Mouse (Mus musculus) MEL (cell line): Measurements from ENCODE around the gene Snorc. TPM values are rescaled to one million over a fixed set of nuclear protein-coding genes. Genes with fewer than 3 reads are reported as not detected.

Source experiments
- DNase-seq: peaks from one replicate; pipeline ENCODE4 v3.0.0; 2011; ENCODE audit warnings: low read depth, low spot score
- H3K27ac ChIP-seq: 2 replicates; pipeline ENCODE4 v1.5.1; 2012; ENCODE audit warnings: low read depth, mild to moderate bottlenecking, control low read depth, low read length, moderate library complexity; ENCODE audit not compliant: control insufficient read depth
- H3K27me3 ChIP-seq, 2 experiments: fragments of 150-350 bp in 1 of 2; sonication (generic) in 1 of 2; 2 replicates each; pipeline ENCODE4 v1.6.1; 2012; ENCODE audit warnings: low read length in 2 of 2, mild to moderate bottlenecking in 2 of 2, improper control_type of control experiment in 1 of 2, moderate library complexity in 1 of 2; ENCODE audit not compliant: insufficient read depth in 2 of 2, control insufficient read depth in 1 of 2
- H3K36me3 ChIP-seq, 2 experiments: 2 replicates each; pipeline ENCODE4 v1.6.1; 2012 to 2014; ENCODE audit warnings: low read length in 2 of 2, improper control_type of control experiment in 1 of 2, inconsistent platforms in 1 of 2, mild to moderate bottlenecking in 1 of 2; ENCODE audit not compliant: insufficient read depth in 2 of 2, control insufficient read depth in 1 of 2
- H3K4me1 ChIP-seq, 2 experiments: fragments of 150-350 bp in 1 of 2; sonication (generic) in 1 of 2; 2 replicates each; pipeline ENCODE4 v1.6.1; 2012; ENCODE audit warnings: low read length in 2 of 2, improper control_type of control experiment in 1 of 2, mild to moderate bottlenecking in 1 of 2; ENCODE audit not compliant: insufficient read depth in 2 of 2, control insufficient read depth in 1 of 2
- H3K4me3 ChIP-seq, 2 experiments: fragments of 150-350 bp in 1 of 2; sonication (generic) in 1 of 2; 2 replicates each; pipeline ENCODE4 v1.5.1; 2012; ENCODE audit warnings: low read depth in 2 of 2, low read length in 2 of 2, mild to moderate bottlenecking in 2 of 2, moderate library complexity in 2 of 2, control low read depth in 1 of 2, improper control_type of control experiment in 1 of 2; ENCODE audit not compliant: control insufficient read depth in 1 of 2, insufficient read depth in 1 of 2
- H3K79me2 ChIP-seq: 2 replicates; pipeline ENCODE4 v1.6.1; 2012; ENCODE audit warnings: mild to moderate bottlenecking, low read length, moderate library complexity; ENCODE audit not compliant: control insufficient read depth, poor library complexity, insufficient read depth
- H3K9ac ChIP-seq: 2 replicates; pipeline ENCODE4 v1.6.1; 2012; ENCODE audit warnings: low read depth, mild to moderate bottlenecking, control low read depth, low read length, moderate library complexity; ENCODE audit not compliant: control insufficient read depth, poor library complexity, severe bottlenecking
- H3K9me3 ChIP-seq: fragments of 150-350 bp; sonication (generic); replicated peaks from 2 replicates; pipeline ENCODE4 v1.6.1; 2012; ENCODE audit warnings: mild to moderate bottlenecking, low read length, improper control_type of control experiment, moderate library complexity; ENCODE audit not compliant: insufficient read depth
- CHD1 ChIP-seq: IDR thresholded peaks from 2 replicates; pipeline ENCODE4 v1.6.1; 2012; ENCODE audit warnings: low read depth, mild to moderate bottlenecking, inconsistent platforms, low read length, improper control_type of control experiment
- CHD2 ChIP-seq: IDR thresholded peaks from 2 replicates; pipeline ENCODE4 v1.6.1; 2011; ENCODE audit warnings: low read length, improper control_type of control experiment
- ELF1 ChIP-seq: IDR thresholded peaks from 2 replicates; pipeline ENCODE4 v1.6.1; 2014; ENCODE audit warnings: low read depth, mild to moderate bottlenecking, inconsistent platforms, low read length, improper control_type of control experiment, moderate library complexity
- EP300 ChIP-seq, 2 experiments: IDR thresholded peaks; 2 replicates each; pipeline ENCODE4 v1.6.1; 2011; ENCODE audit warnings: improper control_type of control experiment in 2 of 2, low read length in 2 of 2, low read depth in 1 of 2, mild to moderate bottlenecking in 1 of 2
- GATA1 ChIP-seq: IDR thresholded peaks from 2 replicates; pipeline ENCODE4 v1.6.1; 2011; ENCODE audit warnings: low read depth, low read length, improper control_type of control experiment
- MAX ChIP-seq: IDR thresholded peaks from 2 replicates; pipeline ENCODE4 v1.6.1; 2011; ENCODE audit warnings: low read length, improper control_type of control experiment
- NELFE ChIP-seq: IDR thresholded peaks from 2 replicates; pipeline ENCODE4 v1.6.1; 2011; ENCODE audit warnings: low read depth, low read length, improper control_type of control experiment
- NRF1 ChIP-seq: IDR thresholded peaks from 2 replicates; pipeline ENCODE4 v1.6.1; 2014; ENCODE audit warnings: low read depth, mild to moderate bottlenecking, inconsistent platforms, low read length, improper control_type of control experiment, moderate library complexity; ENCODE audit not compliant: poor library complexity, insufficient read depth, severe bottlenecking
- POLR2AphosphoS2 ChIP-seq: IDR thresholded peaks from 2 replicates; pipeline ENCODE4 v1.6.1; 2011; ENCODE audit warnings: low read length, improper control_type of control experiment
- RCOR1 ChIP-seq: IDR thresholded peaks from 2 replicates; pipeline ENCODE4 v1.6.1; 2012; ENCODE audit warnings: low read depth, mild to moderate bottlenecking, inconsistent platforms, low read length, improper control_type of control experiment
- SMC3 ChIP-seq: IDR thresholded peaks from 2 replicates; pipeline ENCODE4 v1.6.1; 2011; ENCODE audit warnings: low read depth, low read length, improper control_type of control experiment
- TBP ChIP-seq: IDR thresholded peaks from 2 replicates; pipeline ENCODE4 v1.8.0; 2011; ENCODE audit warnings: low read depth, low read length, improper control_type of control experiment
- ZC3H11A ChIP-seq: IDR thresholded peaks from 2 replicates; pipeline ENCODE4 v1.6.1; 2012; ENCODE audit warnings: low read depth, mild to moderate bottlenecking, inconsistent platforms, low read length, improper control_type of control experiment
- ZNF384 ChIP-seq: IDR thresholded peaks from 2 replicates; pipeline ENCODE4 v1.6.1; 2012; ENCODE audit warnings: low read depth, mild to moderate bottlenecking, inconsistent platforms, low read length, improper control_type of control experiment
- polyA plus RNA-seq, 2 experiments: library from polyadenylated mRNA; stranded (reverse) in 1 of 2; unstranded in 1 of 2; fragments of >175 nt in 1 of 2; fragments of >200 nt in 1 of 2; gene quantifications; 2 replicates each; pipeline versions ENCODE4 v1.2.1 to v1.2.4; 2012; ENCODE audit warnings: low replicate concordance in 2 of 2, low read depth in 1 of 2; ENCODE audit not compliant: insufficient read length in 2 of 2, insufficient read depth in 1 of 2, missing spikeins in 1 of 2
- total RNA-seq: library from RNA; depleted of rRNA; stranded (reverse); fragments of 300-350 nt; gene quantifications from 2 replicates; pipeline ENCODE4 v1.2.3, GENCODE M21; 2012; rRNA removed

Snorc gene
- total and polyA plus RNA-seq, 3 experiments = not detected

- TF ChIP-seq EP300 (IDR thresholded peaks at IDR 0.05; ENCODE audit: low read depth in 1 of 2, low read length in 2 of 2) (no peak), ZC3H11A (no peak), POLR2AphosphoS2 (no peak), NELFE (no peak), ZNF384 (no peak), NRF1 (no peak), MAX (no peak), ELF1 (no peak), GATA1 (no peak), RCOR1 (no peak), CHD2 (no peak), TBP (no peak), SMC3 (no peak), CHD1 (no peak)
- TF ChIP-seq, all 39 proteins: peak for 0
- no peak overlapping the region for H3K4me3 ChIP-seq
- DNase-seq = no peak
- no peaks in the 10 kb centered on the region for H3K9me3 ChIP-seq
- H3K27ac ChIP-seq = no peak overlapping the region
- H3K4me1 ChIP-seq = no peaks in the 10 kb centered on the region
- H3K79me2 ChIP-seq = no peaks in the 10 kb centered on the region
- H3K9ac ChIP-seq = no peak overlapping the region
- peaks cover 6 to 12% of the 10 kb centered on the region in 2 experiments for H3K27me3 ChIP-seq
- H3K36me3 ChIP-seq = no peaks in the 10 kb centered on the region
Measured at GRCm38 (mm10) chr1:87525041-87525440, 55.0 kb downstream of the Snorc start.

Other genes starting within 250 kb of the Snorc start
- not detected in 2 replicates for gene Efhd1, start 205.9 kb upstream of the Snorc start, total RNA-seq
- under 1 TPM in 1 of 2 experiments, not detected in 1; 0.15 TPM for gene Efhd1, start 205.9 kb upstream of the Snorc start, polyA plus RNA-seq
- gene Gigyf2, start 143.3 kb upstream of the Snorc start, total RNA-seq = 27.1 and 28.5 TPM in 2 replicates
- 10 to 100 TPM in 1 of 2 experiments, not detected in 1; 70.6 TPM for gene Gigyf2, start 143.3 kb upstream of the Snorc start, polyA plus RNA-seq
- gene Kcnj13, start 75.5 kb upstream of the Snorc start, total RNA-seq = 0.16 and 0.23 TPM in 2 replicates
- gene Kcnj13, start 75.5 kb upstream of the Snorc start, polyA plus RNA-seq = under 1 TPM in 1 of 2 experiments, not detected in 1; 0.10 TPM
- gene Neu2, start 39.6 kb downstream of the Snorc start, total RNA-seq = not detected in 2 replicates
- not detected for gene Neu2, start 39.6 kb downstream of the Snorc start, polyA plus RNA-seq
- not detected in 2 replicates for gene Ngef, start 103.6 kb downstream of the Snorc start, total RNA-seq
- not detected for gene Ngef, start 103.6 kb downstream of the Snorc start, polyA plus RNA-seq
- 69.4 and 73.0 TPM in 2 replicates for gene Inpp5d, start 150.0 kb downstream of the Snorc start, total RNA-seq
- 10 to 100 TPM in 1 of 2 experiments, not detected in 1; 71.3 TPM for gene Inpp5d, start 150.0 kb downstream of the Snorc start, polyA plus RNA-seq